Mouse (Mus musculus) right cerebral cortex, adult 2 months (tissue): ENCODE results near the gene Sfxn5.

Experiments used
- DNase-seq, 2 experiments: peaks; one replicate each; pipeline ENCODE4 v3.0.0; 2021 to 2022; ENCODE audit warnings: low spot score in 2 of 2

Sfxn5 gene

GRCm38 (mm10) chr6:85364439-85364838, 31.2 kb upstream of the Sfxn5 start:
- DNase-seq = no peak

GRCm38 (mm10) chr6:85363906-85364260, 30.7 kb upstream of the Sfxn5 start:
- no peak for DNase-seq

- DNase-seq = no peak
These were observed 30.1 kb upstream of the Sfxn5 start for GRCm38 (mm10) chr6:85363231-85363905.

- DNase-seq = no peak
These were observed 29.4 kb upstream of the Sfxn5 start for GRCm38 (mm10) chr6:85362610-85363009.

- DNase-seq = no peak
These were observed 27.1 kb upstream of the Sfxn5 start for GRCm38 (mm10) chr6:85360311-85360710.

GRCm38 (mm10) chr6:85358877-85359276, 25.7 kb upstream of the Sfxn5 start:
- no peak for DNase-seq

GRCm38 (mm10) chr6:85356682-85357465, 23.7 kb upstream of the Sfxn5 start:
- DNase-seq = no peak

- no peak for DNase-seq
These were observed 22.5 kb upstream of the Sfxn5 start for GRCm38 (mm10) chr6:85355753-85356152.

GRCm38 (mm10) chr6:85354709-85355108, 21.5 kb upstream of the Sfxn5 start:
- no peak for DNase-seq

- no peak for DNase-seq
These were observed 20.5 kb upstream of the Sfxn5 start for GRCm38 (mm10) chr6:85353706-85354105.

- DNase-seq = no peak
These were observed 16.9 kb upstream of the Sfxn5 start for GRCm38 (mm10) chr6:85350157-85350556.

- DNase-seq = peak; percentile 58 to 66
These were observed 16.0 kb upstream of the Sfxn5 start for GRCm38 (mm10) chr6:85349246-85349645.

- no peak for DNase-seq
These were observed 14.9 kb upstream of the Sfxn5 start for GRCm38 (mm10) chr6:85348133-85348532.

GRCm38 (mm10) chr6:85346028-85346634, 12.9 kb upstream of the Sfxn5 start:
- DNase-seq = peak; percentile 86 to 87

- no peak for DNase-seq
These were observed 11.7 kb upstream of the Sfxn5 start for GRCm38 (mm10) chr6:85344929-85345328.

GRCm38 (mm10) chr6:85343027-85343426, 9.8 kb upstream of the Sfxn5 start:
- no peak for DNase-seq

- DNase-seq = no peak
These were observed 8.7 kb upstream of the Sfxn5 start for GRCm38 (mm10) chr6:85341814-85342501.

GRCm38 (mm10) chr6:85340184-85340583, 7.0 kb upstream of the Sfxn5 start:
- no peak for DNase-seq

GRCm38 (mm10) chr6:85339273-85339901, 6.2 kb upstream of the Sfxn5 start:
- DNase-seq = peak; percentile 58 to 60

GRCm38 (mm10) chr6:85336944-85337343, 3.7 kb upstream of the Sfxn5 start:
- peak; percentile 48 to 60 for DNase-seq

- no peak for DNase-seq
These were observed 2.1 kb upstream of the Sfxn5 start for GRCm38 (mm10) chr6:85335352-85335751.

GRCm38 (mm10) chr6:85334851-85335250, 1.6 kb upstream of the Sfxn5 start:
- no peak for DNase-seq
